Mouse (Mus musculus) thymus, postnatal 10 days (tissue): ENCODE results near the gene Clec2g.
A peak's percentile ranks its signal among the peaks of the same experiment; 100 is the strongest.

Experiments
- DNase-seq, 2 experiments: peaks; one replicate each; pipeline ENCODE4 v3.0.0; 2021; ENCODE audit warnings: low spot score in 2 of 2

Clec2g gene

GRCm38 (mm10) chr6:129013762-129014276 lies 79.6 kb downstream of the Clec2g start:
- no peak for DNase-seq

- no peak for DNase-seq
These were observed 80.2 kb downstream of the Clec2g start for GRCm38 (mm10) chr6:129014399-129014798.

GRCm38 (mm10) chr6:129027451-129028248 lies 93.5 kb downstream of the Clec2g start:
- no peak for DNase-seq

- DNase-seq: no peak
These were observed 96.1 kb downstream of the Clec2g start for GRCm38 (mm10) chr6:129030175-129030824.

- DNase-seq: no peak
These were observed 96.8 kb downstream of the Clec2g start for GRCm38 (mm10) chr6:129030964-129031363.

GRCm38 (mm10) chr6:129033397-129033796 lies 99.2 kb downstream of the Clec2g start:
- peak; percentile 23 to 42 for DNase-seq
